Mouse (Mus musculus) heart, adult 8-10 months (tissue): ENCODE data around the gene Tmc6. TPM values are rescaled to one million over a fixed set of nuclear protein-coding genes. Genes with fewer than 3 reads are reported as not detected.

Experiments used
- DNase-seq: peaks from one replicate; pipeline ENCODE4 v3.0.0; 2022; ENCODE audit warnings: low spot score
- total RNA-seq, 4 experiments: library from RNA; stranded (reverse); gene quantifications; 2 replicates each; pipeline ENCODE4 v1.2.4; 2022

Gene Tmc6
- total RNA-seq, 4 experiments from 2014 or later: 11.7 to 14.6 (median 12.8) TPM

DNA sequence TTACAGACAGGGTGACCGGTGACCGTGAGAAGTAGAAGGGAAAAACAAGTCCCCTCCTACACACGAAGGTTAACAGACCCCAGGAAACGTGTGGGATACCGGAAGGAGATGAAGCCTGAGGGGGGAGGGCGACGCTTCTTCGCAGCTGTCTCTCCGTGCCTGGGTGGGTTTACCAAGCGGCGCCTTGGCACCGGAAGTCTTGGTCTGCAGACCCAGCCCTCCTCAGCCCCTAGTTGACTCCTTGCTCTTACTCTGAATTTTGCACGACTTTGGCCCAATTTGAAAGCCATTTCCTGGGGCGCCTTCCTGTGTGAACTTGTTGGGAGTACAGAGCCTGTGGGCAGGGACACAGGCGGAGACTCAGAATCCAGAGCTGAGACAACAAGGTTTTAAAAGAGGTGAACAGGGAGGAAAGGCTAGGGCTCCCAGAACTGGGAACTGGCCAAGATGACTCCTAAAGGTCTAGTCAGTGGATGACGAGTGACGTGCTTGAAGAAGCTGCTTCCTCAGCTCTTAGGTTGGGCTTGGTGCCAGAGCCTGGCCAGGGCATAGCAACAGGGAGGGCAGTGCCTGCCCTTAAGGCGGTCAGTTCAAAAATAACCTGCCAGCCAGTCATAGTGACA lies 688 bp downstream of the Tmc6 start:
- peak; percentile 77 for DNase-seq

DNA sequence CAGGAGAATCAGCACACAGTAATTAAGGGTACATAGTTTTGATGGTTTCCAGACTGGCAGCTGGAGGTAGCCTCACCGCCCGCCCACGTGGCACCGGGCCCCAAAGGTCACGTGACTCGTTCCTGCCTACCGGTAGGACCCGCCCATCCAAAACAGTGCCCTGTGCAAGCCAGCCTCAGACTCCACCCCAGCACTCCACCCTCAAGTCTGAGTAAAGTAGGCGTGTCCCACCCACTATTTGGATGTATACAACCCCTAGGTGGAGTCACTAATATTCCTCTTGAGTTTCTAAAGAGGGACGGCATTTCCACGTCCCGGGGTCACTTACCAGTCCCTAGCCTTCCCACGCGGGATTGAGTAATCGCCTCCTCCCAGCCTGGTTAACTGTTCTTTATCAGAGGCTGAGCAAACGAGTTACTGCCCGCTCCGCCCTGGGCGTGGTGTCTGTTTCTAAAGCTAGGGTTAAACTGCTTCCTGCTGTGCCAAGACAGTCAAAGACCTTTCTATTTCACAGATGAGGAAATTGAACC lies 1.4 kb downstream of the Tmc6 start:
- DNase-seq: peak; percentile 89

- DNase-seq: no peak
Measured at GRCm38 (mm10) chr11:117780199-117780515, 1.8 kb downstream of the Tmc6 start.

DNA sequence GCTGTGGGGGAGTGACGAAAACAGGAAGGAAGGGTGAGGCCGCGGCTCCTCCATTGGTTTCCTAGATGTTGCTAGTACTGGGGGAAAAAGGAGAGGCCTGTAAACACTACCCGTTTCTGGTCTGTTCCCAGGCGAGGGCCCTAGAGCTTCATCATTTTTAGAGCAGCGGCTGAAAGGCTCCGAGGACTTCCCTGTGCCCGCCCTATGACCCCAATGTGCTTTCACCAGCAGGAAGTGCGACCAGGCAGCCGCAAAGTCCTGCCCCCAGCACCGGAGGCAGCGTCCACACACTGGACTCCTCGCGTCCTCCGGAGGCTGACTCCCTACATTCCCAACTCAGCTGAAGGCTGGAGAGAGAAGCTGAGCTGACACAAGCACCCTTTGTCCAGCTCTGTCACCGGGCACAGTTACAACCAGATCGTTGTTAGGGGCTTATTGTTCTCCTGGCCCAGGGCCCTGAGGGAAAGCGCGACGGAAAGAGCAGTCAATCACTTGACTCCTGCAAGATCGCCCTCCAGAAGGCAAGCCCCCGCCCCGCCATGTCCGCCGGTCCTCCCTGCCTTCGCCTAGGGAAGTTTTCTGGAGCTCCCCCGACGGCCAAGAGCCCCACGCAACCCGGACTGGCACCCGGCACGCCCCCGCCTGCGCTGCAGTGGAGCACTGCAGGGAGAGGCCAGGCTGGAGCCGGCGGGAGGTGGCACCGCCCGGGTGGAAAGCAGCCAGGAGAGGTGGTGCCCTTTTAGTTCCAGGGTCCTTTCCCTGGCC lies 2.4 kb downstream of the Tmc6 start:
- DNase-seq: peak; percentile 84

DNA sequence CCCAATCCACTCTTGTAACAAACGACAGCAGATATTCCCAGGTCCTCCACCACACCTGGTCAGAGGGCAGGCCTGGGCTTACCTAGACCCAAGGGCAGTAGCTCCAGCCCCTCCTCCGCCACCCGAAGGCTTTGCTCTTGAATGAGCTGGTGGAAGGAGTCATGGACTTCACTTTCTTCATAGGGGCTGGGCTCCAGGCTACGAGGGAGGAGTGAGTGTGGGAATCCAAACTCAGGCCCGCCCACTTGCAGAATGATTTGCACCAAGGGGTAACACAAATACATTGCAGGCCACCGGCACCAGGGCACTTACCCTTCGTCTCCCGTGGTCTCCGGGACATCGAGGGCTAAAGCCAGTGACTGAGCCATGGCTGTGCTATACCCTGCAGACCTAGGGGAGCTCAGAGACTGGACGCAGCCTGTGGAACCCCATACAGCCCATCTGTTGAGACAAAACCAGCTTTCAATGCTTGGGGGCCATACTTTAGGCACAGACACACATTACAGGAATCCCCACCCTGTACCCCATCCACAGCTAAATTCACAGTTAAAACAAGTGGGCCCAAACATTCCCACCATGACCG lies 3.1 kb downstream of the Tmc6 start:
- DNase-seq: no peak

- no peak for DNase-seq
Measured at GRCm38 (mm10) chr11:117778031-117778430, 4.0 kb downstream of the Tmc6 start.

DNA sequence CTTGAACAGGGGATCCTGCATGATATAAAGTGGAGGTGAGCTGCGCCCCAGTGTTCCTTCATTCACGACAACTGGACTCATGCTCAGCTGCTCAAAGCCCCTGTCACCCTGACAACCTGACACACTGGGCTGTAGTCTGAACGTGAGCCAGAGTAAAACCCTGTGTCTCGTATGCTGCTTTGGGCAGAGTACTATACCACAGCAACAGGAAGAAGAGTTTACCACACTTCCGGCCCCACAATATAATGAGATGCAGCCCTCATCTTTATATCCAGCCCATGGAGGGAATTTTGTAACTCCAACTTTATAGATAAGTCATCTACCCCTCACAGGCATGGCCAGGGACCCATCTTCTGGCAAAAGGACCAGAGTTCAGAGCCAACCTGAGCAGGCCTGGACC lies 4.9 kb downstream of the Tmc6 start:
- DNase-seq: no peak

DNA sequence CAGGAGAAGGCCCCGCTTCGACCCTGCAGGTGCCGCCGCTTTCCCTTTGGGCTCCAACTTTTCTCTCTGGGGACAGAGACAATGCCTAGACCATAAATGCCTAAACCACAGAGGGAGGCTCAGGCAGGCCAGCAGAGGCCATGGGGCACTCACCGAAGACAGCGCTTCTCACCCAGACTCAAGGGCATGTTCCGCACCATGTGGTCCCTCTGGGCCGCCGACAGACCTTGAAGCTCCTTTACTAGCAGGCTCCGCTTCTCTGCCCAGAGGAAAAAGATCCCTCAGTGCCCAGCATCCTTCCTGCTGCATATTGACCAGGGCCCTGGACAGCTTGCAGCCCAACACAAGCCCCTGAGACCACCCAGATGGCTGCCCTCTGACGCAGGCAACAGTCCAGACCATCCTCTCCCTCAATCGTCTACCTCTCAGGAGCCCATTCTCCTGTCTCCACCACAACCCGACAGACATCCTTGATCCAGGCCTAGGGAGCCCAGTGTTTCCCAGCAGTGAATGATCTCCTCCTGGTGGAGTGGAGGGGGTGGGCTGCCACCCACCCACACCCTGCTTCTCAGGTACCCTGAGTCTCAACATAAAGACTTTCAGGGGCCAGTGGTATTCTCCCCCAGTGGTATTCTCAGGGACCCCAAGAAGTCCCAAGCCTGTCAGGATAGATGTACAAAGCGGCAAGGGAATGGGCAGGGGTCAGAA lies 5.8 kb downstream of the Tmc6 start:
- no peak for DNase-seq

DNA sequence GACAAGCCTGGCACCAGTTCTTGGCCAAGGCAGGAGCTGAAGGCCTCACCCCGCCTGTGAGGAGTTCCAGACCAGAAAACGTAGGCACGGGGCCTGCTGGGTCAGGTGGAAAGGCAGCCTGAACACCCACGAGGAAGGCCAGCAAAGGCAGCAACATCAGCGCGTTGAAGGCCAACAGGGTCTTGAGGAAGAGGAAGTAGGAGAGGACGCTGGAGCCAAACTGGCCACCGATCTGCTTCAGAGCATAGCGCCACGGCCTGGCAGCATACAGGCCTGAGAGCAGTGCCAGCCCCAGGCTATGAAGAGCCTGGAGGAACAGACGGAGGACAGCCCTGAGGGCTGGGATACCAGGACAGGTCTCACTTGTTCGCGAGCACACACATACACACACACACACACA lies 6.5 kb downstream of the Tmc6 start:
- DNase-seq: no peak

GRCm38 (mm10) chr11:117774925-117775324 lies 7.1 kb downstream of the Tmc6 start:
- DNase-seq: peak; percentile 25

DNA sequence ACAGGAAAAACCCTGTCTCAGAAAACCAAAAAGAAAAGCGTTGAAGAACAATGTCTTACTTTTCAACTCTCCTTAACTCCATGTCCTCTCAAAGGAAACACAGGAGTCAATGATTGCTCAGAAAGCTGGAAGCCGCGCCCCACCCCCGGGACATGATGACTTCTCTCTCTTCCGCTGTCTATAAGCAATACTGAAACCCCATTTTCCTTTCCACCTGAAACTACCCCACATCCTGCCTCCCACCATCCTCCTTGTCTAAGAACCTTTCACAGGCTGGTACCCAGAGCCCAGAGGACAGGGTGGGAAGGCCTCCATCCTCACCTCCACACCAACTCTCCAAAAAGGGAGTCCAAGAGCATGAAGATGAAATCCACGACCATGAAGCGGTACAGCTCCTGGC lies 9.6 kb downstream of the Tmc6 start:
- no peak for DNase-seq

DNA sequence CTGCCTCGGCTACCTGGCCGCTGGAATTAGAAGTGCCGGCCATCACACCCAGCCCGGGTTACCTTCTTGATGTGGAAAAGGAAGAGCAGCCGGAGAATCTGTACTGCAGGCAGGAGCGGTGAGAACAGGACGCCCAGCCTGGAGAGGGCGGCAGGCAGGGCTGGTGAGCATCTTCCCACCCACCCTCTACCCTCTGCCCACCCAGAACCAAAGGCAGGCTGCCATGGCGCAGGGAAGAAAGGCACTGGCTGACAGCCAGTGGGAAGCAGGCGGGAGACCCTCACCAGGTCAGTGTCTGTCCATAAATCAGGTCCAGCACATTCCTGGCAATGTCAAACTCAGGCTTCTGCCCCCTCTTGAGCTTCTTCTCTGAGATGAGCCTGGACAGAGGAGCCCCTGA lies 11.6 kb downstream of the Tmc6 start:
- no peak for DNase-seq

DNA sequence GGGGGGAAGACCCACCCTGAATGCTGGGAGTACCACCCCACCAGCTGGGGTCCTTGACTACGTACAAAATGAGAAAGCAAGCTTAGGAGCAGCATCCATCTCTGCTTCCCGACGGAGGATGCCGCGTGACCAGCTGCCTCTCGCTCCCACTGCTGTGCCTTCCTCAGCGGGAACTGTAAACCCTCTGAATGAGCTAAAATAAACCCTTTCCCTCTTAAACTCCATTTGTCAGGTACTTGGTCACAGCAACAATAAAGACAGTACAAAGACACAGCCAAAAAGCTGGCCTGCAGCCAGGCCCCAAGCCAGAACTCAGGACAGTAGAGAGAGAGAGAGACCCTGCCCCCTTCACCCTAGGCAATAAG lies 12.3 kb downstream of the Tmc6 start:
- no peak for DNase-seq

DNA sequence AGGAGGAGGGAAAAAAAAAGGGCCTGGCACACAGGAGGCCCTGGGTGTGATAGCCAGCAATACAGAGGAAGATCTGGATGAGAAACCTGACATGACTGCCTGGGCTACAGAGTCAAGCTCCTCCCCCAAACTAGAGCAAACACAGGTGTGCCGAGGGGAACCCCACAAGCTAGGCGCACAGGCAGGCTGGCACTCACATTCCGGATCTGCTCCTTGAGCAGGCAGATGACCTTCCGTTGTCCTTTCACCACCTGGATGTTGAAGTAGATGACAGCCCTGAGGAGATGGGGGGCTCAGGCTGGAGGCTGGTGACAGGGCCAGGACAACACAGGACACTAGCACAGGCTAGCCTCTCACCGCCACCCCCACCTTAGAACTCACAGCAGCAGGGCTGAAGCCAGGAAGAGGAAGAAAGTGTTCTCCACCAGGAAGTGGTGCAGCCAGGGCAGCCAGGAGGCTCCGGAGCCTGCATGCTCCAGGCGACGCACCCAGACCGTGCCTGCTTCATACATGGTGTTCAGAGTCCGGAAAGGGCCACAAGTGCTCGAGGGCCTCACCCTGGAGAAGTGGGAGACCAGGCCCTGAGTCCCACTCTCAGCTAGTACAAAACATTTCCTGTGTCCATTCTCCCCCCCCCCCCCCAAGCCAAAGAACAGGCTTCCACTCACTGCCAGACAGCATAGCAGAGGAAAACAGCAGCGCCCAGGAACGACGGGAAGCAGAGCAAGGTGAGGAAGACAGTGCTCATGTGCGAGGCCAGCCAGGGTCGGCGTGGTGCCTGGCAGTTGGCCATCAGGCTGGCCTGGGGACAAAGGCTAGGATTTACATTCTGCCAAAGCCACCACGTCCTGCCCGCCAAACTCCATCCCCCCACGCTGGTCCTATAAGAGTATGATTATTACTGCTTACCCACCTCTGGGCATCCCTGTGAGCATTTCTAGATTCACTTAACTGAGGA lies 13.0 kb downstream of the Tmc6 start:
- DNase-seq: no peak

- no peak for DNase-seq
Measured at GRCm38 (mm10) chr11:117766275-117766674, 15.7 kb downstream of the Tmc6 start.

GRCm38 (mm10) chr11:117765361-117765760 lies 16.6 kb downstream of the Tmc6 start:
- no peak for DNase-seq

GRCm38 (mm10) chr11:117764319-117764718 lies 17.7 kb downstream of the Tmc6 start:
- no peak for DNase-seq

- peak; percentile 44 for DNase-seq
Measured at GRCm38 (mm10) chr11:117762246-117762645, 19.8 kb downstream of the Tmc6 start.

GRCm38 (mm10) chr11:117761801-117762200 lies 20.2 kb downstream of the Tmc6 start:
- no peak for DNase-seq

GRCm38 (mm10) chr11:117760374-117761119 lies 21.5 kb downstream of the Tmc6 start:
- no peak for DNase-seq

- DNase-seq: no peak
Measured at GRCm38 (mm10) chr11:117759267-117759666, 22.7 kb downstream of the Tmc6 start.
